Comparison of ENCODE assay signal across 9 mouse cellular contexts in genomic region chr12:69538362-69538950, GRCm38 (mm10). TPM values are rescaled to one million over a fixed set of nuclear protein-coding genes. Genes with fewer than 3 reads are reported as not detected.
DNase-seq lines count a peak whose midpoint lies in the region; ATAC-seq and TF ChIP-seq lines count a peak whose summit lies in the region.
"Had no signal": no experiment of that assay in that cellular context is flagged by ENCODE, and none has a peak within 500 bp of the region (broad histone marks: within the 10 kb centered on the region; RNA-seq: fewer than 3 reads in every experiment).

No protein-coding gene starts in this region.

- no peak overlapping the region for H3K4me3 ChIP-seq in thymus, adult 2 months (ENCODE audit: control insufficient read depth, insufficient read depth, low read length)
- H3K4me3 ChIP-seq in forebrain, embryonic 15.5 days: no peak overlapping the region
- no peak overlapping the region for H3K4me3 ChIP-seq in limb, embryonic 12.5 days (replicated peaks)
- H3K4me3 ChIP-seq: erythroblast, embryonic 14.5 days had no signal

- H3K27ac ChIP-seq in thymus, adult 2 months (ENCODE audit: control insufficient read depth, insufficient read depth, low read length): peak overlapping the region; percentile 48
- peak overlapping the region; percentile 49; the same call in 1 of the 2 replicates for H3K27ac ChIP-seq in forebrain, embryonic 15.5 days (replicated peaks)
- H3K27ac ChIP-seq in limb, embryonic 12.5 days: peak overlapping the region; percentile 86

- no peak for TF ChIP-seq POLR2A in thymus, adult 2 months (IDR thresholded peaks at IDR 0.05; ENCODE audit: control insufficient read depth, extremely low read depth, insufficient read depth, low read length, poor library complexity)

- H3K9me3 ChIP-seq in forebrain, embryonic 15.5 days: no peaks in the 10 kb centered on the region
- no peaks in the 10 kb centered on the region for H3K9me3 ChIP-seq in limb, embryonic 12.5 days

- no peak overlapping the region for H3K4me2 ChIP-seq in forebrain, embryonic 15.5 days (replicated peaks)
- H3K4me2 ChIP-seq in limb, embryonic 12.5 days: peak overlapping the region; percentile 42

- H3K4me1 ChIP-seq in thymus, adult 2 months (replicated peaks; ENCODE audit: control insufficient read depth, insufficient read depth, low read length): peaks cover 48% of the 10 kb centered on the region
- H3K4me1 ChIP-seq in forebrain, embryonic 15.5 days: peaks cover 17% of the 10 kb centered on the region
- peaks cover 35% of the 10 kb centered on the region for H3K4me1 ChIP-seq in limb, embryonic 12.5 days (replicated peaks)

- no peak for DNase-seq in thymus, adult 2 months
- DNase-seq in thymus, postnatal 10 days (ENCODE audit: low spot score in 2 of 2): no peak
- DNase-seq in frontal cortex, postnatal 14 days (ENCODE audit: low spot score in 2 of 2): no peak
- no peak for DNase-seq in c-Kit-positive CD71-positive TER-119-positive erythroid progenitor cells, embryonic 14.5 days (ENCODE audit: low spot score)
- DNase-seq in lung, adult 18-20 months: no peak

- no peaks in the 10 kb centered on the region for H3K36me3 ChIP-seq in thymus, adult 2 months (ENCODE audit: control insufficient read depth, insufficient read depth, low read length)
- no peaks in the 10 kb centered on the region for H3K36me3 ChIP-seq in forebrain, embryonic 15.5 days
- H3K36me3 ChIP-seq in limb, embryonic 12.5 days: no peaks in the 10 kb centered on the region

- TF ChIP-seq CTCF in thymus, adult 2 months (IDR thresholded peaks at IDR 0.05; ENCODE audit: borderline replicate concordance, control insufficient read depth, extremely low read depth, insufficient read depth, low read length, poor library complexity): no peak

- H3K27me3 ChIP-seq in thymus, adult 2 months (ENCODE audit: control insufficient read depth, insufficient read depth, low read length): no peaks in the 10 kb centered on the region
- H3K27me3 ChIP-seq in forebrain, embryonic 15.5 days: no peaks in the 10 kb centered on the region
- no peaks in the 10 kb centered on the region for H3K27me3 ChIP-seq in limb, embryonic 12.5 days

- WGBS in thymus, adult 2 months: 24% methylated on average over 4 of the region's 4 CpGs
- 71% methylated on average over 4 of the region's 4 CpGs for WGBS in forebrain, embryonic 15.5 days
- 53% methylated on average over 4 of the region's 4 CpGs for WGBS in limb, embryonic 12.5 days

- no peak; the same call in 1 of the 2 replicates for ATAC-seq in forebrain, embryonic 15.5 days (replicated peaks)
- peak; percentile 50; the same call in 1 of the 2 replicates for ATAC-seq in limb, embryonic 12.5 days (ENCODE audit: insufficient number of reproducible peaks, insufficient read depth, low FRiP score, low TSS enrichment, low read depth)
- ATAC-seq in neutrophil, adult 5-6 weeks (ENCODE audit: extremely low read depth, insufficient number of reproducible peaks, low FRiP score, poor library complexity, severe bottlenecking): peak; percentile 65

- H3K9ac ChIP-seq in forebrain, embryonic 15.5 days (replicated peaks): no peak overlapping the region
- H3K9ac ChIP-seq in limb, embryonic 12.5 days (replicated peaks): no peak overlapping the region

RNA-seq across cellular contexts. Expression of gene Vcpkmt, which starts 44.4 kb away (rescaled TPM):
- polyA plus RNA-seq in thymus, adult 2 months (2012; rRNA removed): 11.7 and 13.4 TPM in 2 replicates
- 30.7 and 32.1 TPM in 2 replicates for polyA plus RNA-seq in forebrain, embryonic 15.5 days (2015; fragmentation: Nextera tagmentation; extraction: Ambion mirVana)
- 32.1 and 38.2 TPM in 2 replicates for polyA plus RNA-seq in limb, embryonic 12.5 days (2016; fragmentation: Nextera tagmentation; extraction: Ambion mirVana)
- 10.1 and 11.5 TPM in 2 replicates for total RNA-seq in neutrophil, adult 5-6 weeks (2017)
